Mouse (Mus musculus): ENCODE measurements around the gene Adra1b. TPM values are rescaled to one million over a fixed set of nuclear protein-coding genes. Genes with fewer than 3 reads are reported as not detected.
A peak's percentile ranks its signal among the peaks of the same experiment; 100 is the strongest.

Adra1b gene
- total and polyA plus RNA-seq, 3 experiments, result not detected

GRCm38 (mm10) chr11:43755411-43755810 lies 145.6 kb downstream of the Adra1b start:
- TF ChIP-seq SIN3A (IDR thresholded peaks at IDR 0.05; ENCODE audit: low read length), result no peak
- peak in 2 of 3 experiments; percentile 32 to 33; a peak in 2 of 6 replicates for TF ChIP-seq CTCF (IDR thresholded peaks at IDR 0.05 in 2 of 3, conservative IDR thresholded peaks at IDR 0.05 in 1 of 3; ENCODE audit: control insufficient read depth in 1 of 3, insufficient read depth in 1 of 3, low read depth in 2 of 3, low read length in 3 of 3, poor library complexity in 1 of 3, severe bottlenecking in 1 of 3)
- H3K9me3 ChIP-seq (replicated peaks; ENCODE audit: insufficient read depth, low read length), result no peaks in the 10 kb centered on the region
- H3K4me1 ChIP-seq (ENCODE audit: control insufficient read depth in 1 of 2, insufficient read depth in 2 of 2, low read length in 2 of 2), result peaks cover 5 to 9% of the 10 kb centered on the region in 2 experiments; a peak in 3 of 4 replicates
- no peaks in the 10 kb centered on the region for H3K79me2 ChIP-seq (ENCODE audit: control insufficient read depth, insufficient read depth, low read length, poor library complexity)
- H3K9ac ChIP-seq (ENCODE audit: control insufficient read depth, low read depth, low read length, poor library complexity, severe bottlenecking), result no peak overlapping the region
- peak; percentile 47 for DNase-seq (ENCODE audit: low read depth, low spot score)
- H3K27me3 ChIP-seq (ENCODE audit: control insufficient read depth in 1 of 2, insufficient read depth in 2 of 2, low read length in 2 of 2), result peaks cover 6 to 13% of the 10 kb centered on the region in 2 experiments
- H3K4me3 ChIP-seq (ENCODE audit: control insufficient read depth in 1 of 2, insufficient read depth in 1 of 2, low read depth in 2 of 2, low read length in 2 of 2), result no peak overlapping the region
- H3K36me3 ChIP-seq (ENCODE audit: control insufficient read depth in 1 of 2, insufficient read depth in 2 of 2, low read length in 2 of 2), result peaks cover 0 to 7% of the 10 kb centered on the region in 2 experiments; a peak in 2 of 4 replicates
- H3K27ac ChIP-seq (ENCODE audit: control insufficient read depth, low read depth, low read length), result no peak overlapping the region

GRCm38 (mm10) chr11:43754568-43754967 lies 146.4 kb downstream of the Adra1b start:
- peak; percentile 72 for TF ChIP-seq GATA1 (IDR thresholded peaks at IDR 0.05; ENCODE audit: low read depth, low read length)
- no peak for TF ChIP-seq MYC (IDR thresholded peaks at IDR 0.05; ENCODE audit: low read depth, low read length)
- TF ChIP-seq POLR2AphosphoS2 (IDR thresholded peaks at IDR 0.05; ENCODE audit: low read length), result no peak
- no peak for TF ChIP-seq CHD1 (IDR thresholded peaks at IDR 0.05; ENCODE audit: low read depth, low read length)
- TF ChIP-seq MAX (IDR thresholded peaks at IDR 0.05; ENCODE audit: low read length), result no peak
- 0 out of 2 replicates have a peak, but pooled peaks have one; percentile 20 for TF ChIP-seq ETS1 (IDR thresholded peaks at IDR 0.05; ENCODE audit: low read depth, low read length)
- peak; percentile 8 to 54; a peak in 1 of 4 replicates for TF ChIP-seq EP300 (IDR thresholded peaks at IDR 0.05; ENCODE audit: low read depth in 1 of 2, low read length in 2 of 2)
- TF ChIP-seq USF2 (IDR thresholded peaks at IDR 0.05; ENCODE audit: borderline replicate concordance in 1 of 2, insufficient read depth in 1 of 2, low read depth in 1 of 2, low read length in 2 of 2), result no peak
- no peak for TF ChIP-seq TBP (IDR thresholded peaks at IDR 0.05; ENCODE audit: low read depth, low read length)
- no peak for TF ChIP-seq JUND (IDR thresholded peaks at IDR 0.05; ENCODE audit: low read depth, low read length)
- TF ChIP-seq GABPA (IDR thresholded peaks at IDR 0.05; ENCODE audit: low read depth, low read length), result no peak
- TF ChIP-seq ELF1 (IDR thresholded peaks at IDR 0.05; ENCODE audit: low read depth, low read length), result no peak

GRCm38 (mm10) chr11:43751542-43751941 lies 149.5 kb downstream of the Adra1b start:
- H3K79me2 ChIP-seq (ENCODE audit: control insufficient read depth, insufficient read depth, low read length, poor library complexity), result peaks cover 12% of the 10 kb centered on the region
- TF ChIP-seq E2F4 (IDR thresholded peaks at IDR 0.05; ENCODE audit: borderline replicate concordance, low read depth, low read length) (no peak), BHLHE40 (IDR thresholded peaks at IDR 0.05; ENCODE audit: borderline replicate concordance, low read depth, low read length) (no peak), MYB (IDR thresholded peaks at IDR 0.05; ENCODE audit: low read depth, low read length) (no peak), KAT2A (conservative IDR thresholded peaks at IDR 0.05; ENCODE audit: low read depth, low read length) (no peak), SIN3A (IDR thresholded peaks at IDR 0.05; ENCODE audit: low read length) (no peak), POLR2A (IDR thresholded peaks at IDR 0.05; ENCODE audit: control insufficient read depth in 1 of 2, insufficient read depth in 1 of 2, low read depth in 1 of 2, low read length in 2 of 2, poor library complexity in 1 of 2) (no peak), MYC (IDR thresholded peaks at IDR 0.05; ENCODE audit: low read depth, low read length) (no peak), ZKSCAN1 (IDR thresholded peaks at IDR 0.05; ENCODE audit: low read depth, low read length) (no peak), TCF12 (IDR thresholded peaks at IDR 0.05; ENCODE audit: low read depth, low read length) (no peak), ZC3H11A (IDR thresholded peaks at IDR 0.05; ENCODE audit: low read depth, low read length) (no peak), ETS1 (IDR thresholded peaks at IDR 0.05; ENCODE audit: low read depth, low read length) (no peak), MXI1 (IDR thresholded peaks at IDR 0.05; ENCODE audit: low read depth, low read length) (no peak), MAFK (IDR thresholded peaks at IDR 0.05; ENCODE audit: borderline replicate concordance, low read depth, low read length) (no peak), EP300 (IDR thresholded peaks at IDR 0.05; ENCODE audit: low read depth in 1 of 2, low read length in 2 of 2) (no peak), TAL1 (IDR thresholded peaks at IDR 0.05; ENCODE audit: low read length) (no peak), RAD21 (IDR thresholded peaks at IDR 0.05; ENCODE audit: low read depth, low read length) (peak; percentile 15)

More at GRCm38 (mm10) chr11:43754568-43754967, 146.4 kb downstream of the Adra1b start:
- H3K9me3 ChIP-seq (replicated peaks; ENCODE audit: insufficient read depth, low read length), result no peaks in the 10 kb centered on the region
- no peak overlapping the region for H3K27ac ChIP-seq (ENCODE audit: control insufficient read depth, low read depth, low read length)
- H3K9ac ChIP-seq (ENCODE audit: control insufficient read depth, low read depth, low read length, poor library complexity, severe bottlenecking), result no peak overlapping the region
- H3K4me3 ChIP-seq (ENCODE audit: control insufficient read depth in 1 of 2, insufficient read depth in 1 of 2, low read depth in 2 of 2, low read length in 2 of 2), result no peak overlapping the region
- H3K27me3 ChIP-seq (ENCODE audit: control insufficient read depth in 1 of 2, insufficient read depth in 2 of 2, low read length in 2 of 2), result peaks cover 6 to 13% of the 10 kb centered on the region in 2 experiments
- no peaks in the 10 kb centered on the region for H3K79me2 ChIP-seq (ENCODE audit: control insufficient read depth, insufficient read depth, low read length, poor library complexity)
- no peak for DNase-seq (ENCODE audit: low read depth, low spot score)
- H3K4me1 ChIP-seq (ENCODE audit: control insufficient read depth in 1 of 2, insufficient read depth in 2 of 2, low read length in 2 of 2), result peaks cover 5 to 9% of the 10 kb centered on the region in 2 experiments; a peak in 3 of 4 replicates
- peaks cover 0 to 7% of the 10 kb centered on the region in 2 experiments; a peak in 2 of 4 replicates for H3K36me3 ChIP-seq (ENCODE audit: control insufficient read depth in 1 of 2, insufficient read depth in 2 of 2, low read length in 2 of 2)

More at GRCm38 (mm10) chr11:43751542-43751941, 149.5 kb downstream of the Adra1b start:
- H3K4me1 ChIP-seq (ENCODE audit: control insufficient read depth in 1 of 2, insufficient read depth in 2 of 2, low read length in 2 of 2), result peaks cover 5 to 15% of the 10 kb centered on the region in 2 experiments
- DNase-seq (ENCODE audit: low read depth, low spot score), result peak; percentile 54
- H3K27me3 ChIP-seq (ENCODE audit: control insufficient read depth in 1 of 2, insufficient read depth in 2 of 2, low read length in 2 of 2), result peaks cover 6 to 13% of the 10 kb centered on the region in 2 experiments
- no peak overlapping the region for H3K27ac ChIP-seq (ENCODE audit: control insufficient read depth, low read depth, low read length)
- peaks cover 0 to 17% of the 10 kb centered on the region in 2 experiments; a peak in 2 of 4 replicates for H3K36me3 ChIP-seq (ENCODE audit: control insufficient read depth in 1 of 2, insufficient read depth in 2 of 2, low read length in 2 of 2)
- no peak overlapping the region for H3K9ac ChIP-seq (ENCODE audit: control insufficient read depth, low read depth, low read length, poor library complexity, severe bottlenecking)
- H3K4me3 ChIP-seq (ENCODE audit: control insufficient read depth in 1 of 2, insufficient read depth in 1 of 2, low read depth in 2 of 2, low read length in 2 of 2), result no peak overlapping the region
- H3K9me3 ChIP-seq (replicated peaks; ENCODE audit: insufficient read depth, low read length), result no peaks in the 10 kb centered on the region

Data from MEL (cell line).